Mouse (Mus musculus): Measurements from ENCODE around the gene Dok7.

Gene Dok7

DNA sequence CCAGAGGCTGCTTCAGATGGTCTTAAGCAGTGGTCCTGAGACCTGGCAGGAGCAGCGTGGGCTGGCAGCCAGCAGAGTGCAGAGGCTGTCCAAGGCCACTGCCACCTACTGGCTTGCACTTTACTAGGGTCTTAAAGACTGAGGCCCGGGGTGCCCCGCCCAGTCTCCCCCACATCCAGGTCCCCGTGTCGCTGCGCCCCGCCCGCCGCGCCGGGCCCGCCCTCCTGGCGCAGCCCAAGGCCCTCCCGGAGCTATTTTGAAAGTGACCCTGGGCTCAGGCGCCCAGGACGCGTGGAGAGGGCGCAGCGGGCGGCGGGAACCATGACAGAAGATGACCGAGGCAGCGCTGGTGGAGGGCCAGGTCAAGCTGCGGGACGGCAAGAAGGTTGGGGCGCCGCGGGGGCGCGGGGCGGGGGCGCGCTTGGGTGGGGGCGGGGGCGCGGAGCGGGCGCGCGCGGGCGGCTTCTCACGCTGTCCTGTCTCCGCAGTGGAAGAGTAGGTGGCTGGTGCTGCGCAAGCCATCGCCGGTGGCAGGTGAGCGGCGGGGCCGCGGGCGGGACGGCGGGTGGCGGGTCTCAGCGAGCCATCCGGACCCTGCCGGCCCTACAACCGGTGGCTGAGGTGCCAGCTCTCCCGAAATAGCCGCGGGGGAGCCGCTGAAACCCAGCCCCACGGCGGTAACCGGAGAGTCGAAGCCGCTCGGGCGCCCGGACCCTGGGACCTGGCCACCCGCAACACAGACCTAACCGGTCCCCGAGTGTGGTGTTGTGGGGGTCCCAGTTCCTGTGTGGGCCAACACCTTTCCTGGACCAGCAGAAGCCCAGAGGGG is at the start of gene Dok7:
Gene Dok7 (plus strand): TSS at position 163 of the 829 bp plus-strand sequence.
- DNase-seq (ENCODE audit: low read depth, low spot score) = no peak

DNA sequence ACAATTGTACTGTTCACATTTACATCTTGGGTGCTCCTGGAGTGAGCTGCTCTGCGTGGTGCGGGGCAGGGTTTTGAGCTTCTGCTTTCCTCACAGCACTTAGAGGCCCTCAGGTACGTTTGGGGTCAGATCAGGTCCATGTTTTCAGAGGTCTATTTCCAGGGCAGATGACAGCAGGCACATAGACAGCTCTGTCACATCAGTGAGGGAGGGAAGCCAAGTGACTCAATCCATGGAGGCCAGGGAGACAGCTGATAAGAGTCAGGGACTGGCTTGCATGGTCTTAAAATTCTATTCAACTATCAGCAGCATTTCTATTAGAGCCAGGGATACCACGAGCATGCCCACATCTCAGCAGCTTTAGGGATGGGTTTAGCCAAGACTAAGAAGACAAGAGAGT is 47.4 kb upstream of the Dok7 start:
- DNase-seq (ENCODE audit: low read depth, low spot score) = no peak

DNA sequence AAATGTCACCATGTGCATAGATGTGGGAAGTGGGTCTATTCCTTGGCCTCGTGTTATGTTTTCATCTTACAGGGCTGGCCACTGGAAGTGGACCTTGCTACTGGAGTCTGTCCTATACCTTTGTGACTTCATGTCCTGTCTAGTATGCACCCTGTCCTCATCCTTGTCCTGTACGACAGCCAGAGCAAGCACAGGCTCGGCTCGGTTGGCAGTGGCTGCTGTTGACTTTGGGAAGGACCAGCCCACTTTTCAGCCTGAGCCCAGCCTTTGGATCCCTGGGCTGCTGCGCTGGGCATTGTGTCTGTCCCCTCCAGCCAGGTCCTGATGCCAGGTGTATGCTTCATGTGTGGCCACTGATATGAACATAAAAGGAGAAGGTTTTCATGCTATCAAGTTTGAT is 45.9 kb upstream of the Dok7 start:
- no peak for DNase-seq (ENCODE audit: low read depth, low spot score)

DNA sequence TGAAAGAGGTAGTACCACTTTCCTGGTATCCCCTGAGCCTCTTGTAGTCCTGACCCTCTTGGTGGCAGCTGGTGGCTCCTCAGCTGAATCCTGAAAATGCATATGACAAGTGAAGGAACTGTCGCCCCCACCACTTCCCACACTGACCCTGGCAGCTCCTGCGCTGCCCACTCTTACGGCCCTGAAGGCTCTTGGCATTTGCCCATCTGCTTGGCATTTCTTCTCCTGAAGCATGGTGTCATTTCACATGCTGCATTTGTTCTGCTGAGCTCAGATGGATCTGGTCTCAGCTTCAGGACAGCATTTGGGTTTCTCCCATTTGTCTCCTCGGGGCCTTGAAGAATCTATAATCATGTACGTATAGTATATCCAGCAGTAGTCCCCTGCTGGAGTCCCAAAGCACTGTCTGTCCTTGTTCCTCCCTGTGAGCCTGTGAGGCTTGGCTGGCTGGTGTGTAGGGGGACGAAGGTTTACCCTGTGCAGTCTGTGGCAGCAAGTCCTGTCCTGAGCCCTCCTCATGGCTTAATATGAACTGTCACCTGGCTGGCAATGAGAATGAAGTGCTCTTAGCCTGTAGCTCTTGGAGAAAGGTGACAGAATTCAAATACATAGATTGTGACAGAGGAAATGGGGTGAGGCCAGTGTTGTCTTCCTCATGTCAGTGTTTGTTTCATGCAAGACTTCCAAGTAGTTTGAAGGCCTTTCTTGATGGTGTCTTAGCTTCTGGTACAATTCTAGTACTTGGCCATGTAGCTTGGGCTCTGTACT is 45.2 kb upstream of the Dok7 start:
- no peak for DNase-seq (ENCODE audit: low read depth, low spot score)

DNA sequence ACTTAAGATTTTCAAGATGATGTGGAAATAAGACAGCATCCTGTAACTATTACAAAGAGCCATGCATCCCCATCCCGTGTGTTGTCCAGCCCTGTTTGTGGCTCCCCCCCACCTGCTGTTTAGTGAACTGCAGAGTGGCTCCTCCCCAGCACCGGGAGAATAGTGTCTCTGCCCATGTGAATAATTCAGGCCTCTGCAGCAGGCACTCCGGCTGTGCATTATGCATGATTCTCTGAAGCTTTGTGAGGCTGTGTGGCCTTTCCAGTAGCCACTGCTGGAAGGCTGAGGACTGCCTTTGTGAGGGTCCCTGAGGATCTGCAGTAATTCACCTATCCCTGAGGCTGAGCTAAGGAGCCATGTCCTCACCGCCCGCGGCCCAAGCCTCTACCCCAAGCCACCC is 42.5 kb upstream of the Dok7 start:
- no peak for DNase-seq (ENCODE audit: low read depth, low spot score)

DNA sequence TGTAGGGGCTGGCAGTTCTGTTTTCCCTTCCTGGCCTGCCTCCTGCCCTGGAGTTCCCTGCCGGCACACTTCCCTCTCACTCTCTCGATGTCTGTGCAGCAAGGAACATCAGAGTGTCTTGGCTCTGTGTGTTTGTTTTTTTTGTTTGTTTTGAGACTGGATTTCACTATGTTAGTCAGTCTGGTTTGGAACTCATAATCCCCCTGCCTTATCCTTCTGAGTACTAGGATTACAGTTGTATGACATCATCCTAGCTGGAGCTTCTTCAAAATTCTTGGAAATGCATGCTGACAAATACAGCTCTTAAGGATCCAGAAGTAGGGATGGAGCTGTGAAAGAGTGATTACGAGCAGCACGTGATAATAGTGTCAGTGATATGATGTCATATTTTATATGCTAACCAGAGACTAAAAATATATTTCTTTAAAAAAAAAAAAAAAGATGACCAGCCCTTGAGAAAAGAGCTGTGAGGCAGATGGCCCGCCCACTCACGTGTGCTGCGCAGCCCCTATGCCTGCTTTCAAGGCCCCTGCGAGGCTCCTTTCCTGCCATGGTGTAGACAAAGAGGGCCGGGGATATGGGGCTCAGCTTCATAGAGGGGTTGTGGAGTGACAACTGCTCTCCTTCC is 36.8 kb upstream of the Dok7 start:
- peak; percentile 74 for DNase-seq (ENCODE audit: low read depth, low spot score)

DNA sequence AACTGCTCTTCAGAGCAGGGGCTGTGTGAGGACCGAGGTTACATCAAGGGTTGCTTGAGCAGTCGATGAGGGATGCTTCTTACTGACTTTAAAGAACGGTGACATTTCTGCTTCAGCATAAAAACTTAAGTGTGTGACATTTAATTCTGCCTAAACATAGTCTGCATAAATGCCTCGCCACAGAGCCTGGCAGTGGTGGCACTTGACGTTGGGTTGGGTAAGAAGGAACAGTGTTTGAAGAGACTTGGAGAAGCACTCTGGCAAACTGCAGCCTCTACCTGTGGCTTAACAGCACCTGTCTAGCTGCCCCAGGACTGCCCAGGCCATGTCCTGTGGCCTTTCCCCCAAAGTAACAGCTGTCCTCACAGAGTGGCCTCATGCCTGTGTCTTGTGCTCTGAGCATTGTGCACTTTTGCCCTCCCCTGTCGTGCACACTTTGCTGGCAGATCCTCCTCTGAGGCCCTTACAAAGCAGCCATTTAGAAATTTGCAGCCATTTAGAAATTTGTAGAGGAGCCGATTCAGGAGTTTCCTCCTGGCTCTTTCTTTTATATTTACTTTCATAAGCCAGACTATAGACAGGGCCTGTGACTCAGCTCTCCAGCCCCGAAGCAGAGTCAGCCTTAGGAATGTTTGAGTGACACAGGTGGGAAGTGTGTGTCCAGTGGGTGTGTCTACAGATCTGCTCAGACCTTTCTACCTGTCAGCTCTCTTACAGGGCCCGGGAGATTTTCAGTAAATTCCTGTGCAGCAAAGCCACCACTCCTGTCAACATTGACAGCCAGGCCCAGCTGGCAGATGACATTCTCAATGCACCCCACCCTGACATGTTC is 35.9 kb upstream of the Dok7 start:
- DNase-seq (ENCODE audit: low read depth, low spot score) = peak; percentile 65

DNA sequence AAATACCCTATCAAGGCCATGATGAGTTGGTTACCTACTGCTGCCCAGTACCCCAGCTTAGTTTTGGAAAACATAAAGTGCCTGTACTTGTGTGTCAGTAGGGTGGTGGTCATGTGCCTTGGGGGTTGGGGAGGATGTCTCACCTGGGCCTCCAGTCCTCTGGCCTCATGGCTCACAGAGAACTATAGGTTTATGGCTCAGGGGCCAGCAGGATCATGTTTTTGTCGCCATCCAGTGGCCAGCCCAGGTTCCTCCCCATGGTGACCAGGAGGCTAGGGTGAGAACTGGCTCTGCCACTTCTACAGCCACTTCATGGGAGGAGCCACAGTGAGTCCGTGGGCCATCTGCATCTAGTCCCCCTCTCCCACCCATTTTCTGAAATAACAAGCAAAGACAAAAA is 31.6 kb upstream of the Dok7 start:
- peak; percentile 73 for DNase-seq (ENCODE audit: low read depth, low spot score)

DNA sequence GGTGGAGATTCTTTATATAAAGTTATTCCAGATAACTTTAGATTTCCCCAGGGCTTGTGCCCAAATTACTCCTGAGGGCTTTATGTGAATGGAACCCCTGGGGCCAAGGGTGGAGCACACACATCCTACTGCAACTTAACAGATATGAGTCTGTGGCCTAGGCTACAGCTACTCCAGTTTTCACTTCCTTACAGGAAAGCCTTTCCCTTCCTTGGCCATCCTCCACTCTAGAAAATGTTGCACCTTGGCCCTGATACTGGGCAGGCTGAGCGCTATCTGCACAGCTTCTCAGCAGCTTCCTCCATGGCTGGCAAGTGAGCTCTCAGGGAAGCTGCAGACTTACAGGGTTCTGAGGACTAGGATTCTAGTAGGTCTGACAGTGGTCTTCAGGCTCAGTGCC is 27.3 kb upstream of the Dok7 start:
- DNase-seq (ENCODE audit: low read depth, low spot score) = no peak

DNA sequence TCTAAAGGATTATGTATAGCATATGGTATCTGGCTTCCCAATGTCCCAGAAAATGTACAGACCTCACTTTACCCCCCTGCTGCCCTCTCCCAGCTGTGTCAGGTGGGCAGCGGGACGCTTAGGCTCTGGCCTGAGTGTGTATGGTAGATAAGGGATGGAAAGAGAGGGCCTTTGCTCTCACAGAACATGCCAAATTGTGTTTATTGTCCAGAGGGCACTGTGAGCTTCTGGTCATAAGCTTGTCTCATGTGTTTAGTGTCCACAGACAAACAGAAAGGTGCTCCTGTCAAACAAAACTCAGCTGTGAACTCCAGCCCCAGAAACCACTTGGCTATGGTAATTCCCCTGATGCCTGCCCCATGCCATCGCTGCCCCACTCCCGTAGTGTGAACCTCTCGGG is 26.8 kb upstream of the Dok7 start:
- DNase-seq (ENCODE audit: low read depth, low spot score) = no peak

DNA sequence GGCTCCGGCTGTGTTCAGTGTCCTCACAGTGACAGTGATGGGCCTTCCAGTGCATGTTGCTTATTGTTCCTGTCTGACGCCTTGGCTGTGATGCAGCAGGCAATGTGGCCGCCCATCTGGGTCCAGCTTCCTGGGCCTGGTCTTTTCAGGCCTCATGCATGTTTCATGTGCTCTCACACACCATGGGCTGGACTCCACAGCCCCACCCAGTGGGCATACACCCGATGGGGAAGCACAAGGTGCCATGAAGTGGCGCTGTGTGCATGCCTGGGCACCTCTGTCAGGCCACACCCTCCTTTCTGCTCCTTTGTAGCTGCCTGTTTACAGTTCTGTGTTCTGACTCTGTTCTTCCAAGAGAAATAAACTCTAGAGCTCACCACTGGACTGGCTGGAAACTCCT is 23.5 kb upstream of the Dok7 start:
- DNase-seq (ENCODE audit: low read depth, low spot score) = peak; percentile 47

DNA sequence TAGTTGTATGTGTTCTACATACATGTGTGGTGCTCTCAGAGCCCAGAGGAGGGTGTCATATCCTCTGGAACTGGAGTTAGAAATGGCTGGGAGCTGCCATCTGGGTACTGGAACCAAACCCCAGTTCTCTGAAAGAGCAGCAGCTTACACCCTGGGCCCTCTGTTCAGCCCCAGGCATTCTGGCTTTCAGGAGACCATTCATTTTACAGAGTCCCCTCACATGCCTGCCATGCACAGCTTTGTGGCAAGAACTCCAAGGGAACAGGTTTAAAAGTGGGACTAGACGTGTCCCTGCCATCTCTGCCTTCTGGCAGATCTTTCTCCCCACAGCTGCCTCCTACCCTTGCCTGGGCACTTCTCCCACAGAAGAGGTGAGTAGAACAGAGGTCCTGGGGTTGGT is 22.9 kb upstream of the Dok7 start:
- no peak for DNase-seq (ENCODE audit: low read depth, low spot score)

DNA sequence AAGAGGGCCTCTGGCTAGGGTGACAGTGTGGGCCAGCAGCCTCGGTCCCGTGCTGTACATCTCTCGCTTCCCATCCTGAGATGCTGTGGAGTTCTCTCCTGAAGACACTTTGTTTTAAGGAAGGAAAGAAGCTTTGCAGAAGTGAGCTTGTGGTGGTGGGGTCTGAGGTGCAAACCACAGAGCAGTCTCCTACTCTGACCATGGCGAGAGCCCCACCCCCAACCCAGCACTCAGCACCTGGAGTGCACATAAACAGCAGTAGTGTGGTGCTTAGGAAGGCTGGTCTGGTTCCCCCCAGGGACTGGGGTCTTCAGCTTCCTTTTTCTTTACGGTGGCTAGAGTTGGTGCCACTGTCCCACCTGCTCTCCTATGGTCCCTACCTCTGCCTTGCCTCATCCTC is 21.4 kb upstream of the Dok7 start:
- DNase-seq (ENCODE audit: low read depth, low spot score) = no peak

DNA sequence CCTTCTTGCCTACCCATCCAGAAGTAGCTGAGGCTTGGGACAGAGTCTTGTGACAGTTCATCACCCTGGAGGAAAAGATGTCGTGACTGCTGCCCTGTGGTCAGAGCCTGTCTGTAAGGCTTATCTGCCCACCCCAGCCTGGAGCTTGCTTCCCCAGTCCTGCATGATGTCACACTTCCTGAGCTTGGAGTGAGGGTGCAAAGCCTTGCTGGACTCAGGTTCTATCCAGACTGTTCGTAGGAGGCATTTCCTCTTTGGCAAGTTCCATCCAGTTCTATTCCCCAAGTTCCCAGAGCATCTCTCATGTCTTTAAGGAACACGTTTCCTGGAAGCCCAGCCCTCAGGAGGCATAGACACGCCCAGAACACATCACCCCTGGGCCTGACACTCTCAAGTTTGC is 20.8 kb upstream of the Dok7 start:
- DNase-seq (ENCODE audit: low read depth, low spot score) = peak; percentile 39

DNA sequence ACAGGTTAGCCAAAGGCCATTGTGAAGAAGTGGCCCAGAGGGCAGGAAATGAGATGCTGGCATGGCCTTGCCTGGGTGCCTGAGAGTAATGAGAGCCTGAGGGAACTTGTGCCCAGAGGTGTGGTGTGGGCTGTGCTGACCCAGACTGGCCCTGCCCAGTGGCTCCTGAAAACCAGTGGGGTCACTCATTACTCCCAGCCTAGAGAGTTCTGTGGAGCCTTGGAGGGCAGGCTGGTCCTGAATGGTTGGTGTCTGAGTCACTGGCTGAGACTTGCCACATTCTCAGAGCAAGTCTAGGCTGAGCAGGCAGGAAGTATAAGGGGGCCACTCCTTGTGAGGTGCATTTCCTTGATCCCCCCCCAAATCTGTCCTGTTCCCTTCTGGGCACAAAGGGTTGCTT is 19.1 kb upstream of the Dok7 start:
- peak; percentile 84 for DNase-seq (ENCODE audit: low read depth, low spot score)

DNA sequence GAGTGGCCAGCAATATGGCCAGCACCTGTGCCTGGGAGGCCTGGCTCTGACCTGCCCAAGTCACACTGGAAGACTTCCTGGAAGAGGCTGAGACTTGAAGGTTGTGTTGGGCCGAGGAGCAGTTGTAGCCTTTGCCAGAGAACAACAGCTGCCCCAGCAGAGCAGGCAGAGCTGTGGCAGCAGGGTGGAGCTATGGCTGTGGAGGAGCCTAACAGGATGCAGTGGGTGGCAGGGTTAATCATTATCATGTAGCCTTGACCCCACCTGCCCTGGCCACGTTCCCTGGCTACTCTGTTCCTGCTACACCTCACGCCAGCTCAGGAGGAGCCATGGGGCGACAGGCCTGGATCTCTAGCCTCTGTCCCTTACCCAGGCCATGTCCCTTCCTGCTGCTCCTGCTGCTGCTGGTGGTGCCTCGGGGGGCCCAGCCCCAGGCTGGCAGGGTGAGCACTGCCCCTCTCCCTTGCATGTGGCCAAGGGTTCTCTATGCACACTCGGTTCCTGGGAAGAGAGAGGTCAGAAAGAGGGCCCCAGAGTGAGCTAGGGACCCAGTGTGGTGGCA is 15.2 kb upstream of the Dok7 start, which contains the start of gene Hgfac:
Gene Hgfac (plus strand): TSS at position 242 of the 562 bp plus-strand sequence.
- DNase-seq (ENCODE audit: low read depth, low spot score) = no peak

DNA sequence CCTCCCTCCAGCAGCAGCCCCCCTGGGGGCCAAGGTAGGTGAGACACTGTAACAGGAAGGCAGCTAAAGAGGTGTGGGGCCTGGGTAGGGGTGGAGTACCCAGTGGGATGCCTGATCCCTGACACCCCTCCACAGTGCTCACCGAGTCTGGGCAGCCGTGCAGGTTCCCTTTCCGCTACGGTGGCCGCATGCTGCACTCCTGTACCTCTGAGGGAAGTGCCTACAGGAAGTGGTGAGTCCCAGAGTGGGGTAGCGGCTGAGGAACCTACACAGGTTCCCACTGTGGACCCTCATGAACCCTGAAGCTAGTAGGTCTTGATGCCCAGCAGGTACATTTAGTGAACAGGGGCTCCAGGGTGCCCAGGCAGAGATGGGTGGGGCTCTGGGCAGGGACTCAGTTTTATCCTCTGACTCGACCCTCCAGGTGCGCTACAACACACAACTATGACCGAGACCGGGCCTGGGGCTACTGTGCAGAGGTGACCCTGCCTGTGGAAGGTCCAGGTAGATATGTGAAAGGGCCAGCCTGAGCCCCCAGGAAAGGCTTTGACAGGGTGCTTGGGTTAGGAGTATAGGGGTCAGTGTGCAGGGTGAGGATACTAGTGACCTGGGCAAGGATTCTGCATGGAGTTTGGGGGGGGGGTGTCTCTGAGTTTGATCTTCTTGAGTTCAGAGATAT is 14.0 kb upstream of the Dok7 start:
- no peak for DNase-seq (ENCODE audit: low read depth, low spot score)

DNA sequence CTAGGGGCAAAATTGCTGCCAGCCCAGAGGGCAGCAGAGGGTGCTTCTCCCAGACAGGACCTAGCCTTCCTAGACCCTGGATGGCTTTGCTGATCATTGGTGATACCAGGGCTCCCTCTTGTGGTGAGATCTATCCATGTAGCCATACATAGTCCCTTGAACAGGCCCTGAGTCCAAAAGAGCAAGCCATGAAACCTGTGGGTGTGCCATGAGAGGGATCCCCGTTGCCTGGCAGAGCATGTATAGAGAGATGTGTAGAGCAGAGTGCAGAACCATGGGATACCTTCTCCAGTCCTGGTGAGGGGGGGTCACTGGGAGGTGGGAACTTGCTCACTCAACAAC is 13.5 kb upstream of the Dok7 start:
- DNase-seq (ENCODE audit: low read depth, low spot score) = peak; percentile 96

DNA sequence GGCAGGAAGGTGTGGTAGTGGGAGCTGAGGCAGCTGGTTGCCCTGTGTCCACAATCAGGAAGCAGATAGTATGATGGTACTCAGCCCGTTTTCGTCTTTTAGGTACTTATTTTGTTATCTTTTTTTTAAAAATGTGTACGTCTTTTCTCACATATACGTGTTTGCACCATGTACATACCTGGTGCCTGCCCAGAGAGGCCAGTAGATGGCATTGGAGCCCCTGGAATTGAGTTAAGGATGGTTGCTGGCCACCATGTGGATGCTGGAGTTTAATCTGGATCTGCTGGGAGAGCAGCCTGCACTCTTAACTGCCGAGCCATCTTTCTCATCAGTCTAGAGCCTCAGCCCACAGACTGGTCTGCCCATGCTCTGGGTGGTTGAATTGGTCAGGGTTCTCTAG is 6.0 kb upstream of the Dok7 start:
- DNase-seq (ENCODE audit: low read depth, low spot score) = peak; percentile 33

DNA sequence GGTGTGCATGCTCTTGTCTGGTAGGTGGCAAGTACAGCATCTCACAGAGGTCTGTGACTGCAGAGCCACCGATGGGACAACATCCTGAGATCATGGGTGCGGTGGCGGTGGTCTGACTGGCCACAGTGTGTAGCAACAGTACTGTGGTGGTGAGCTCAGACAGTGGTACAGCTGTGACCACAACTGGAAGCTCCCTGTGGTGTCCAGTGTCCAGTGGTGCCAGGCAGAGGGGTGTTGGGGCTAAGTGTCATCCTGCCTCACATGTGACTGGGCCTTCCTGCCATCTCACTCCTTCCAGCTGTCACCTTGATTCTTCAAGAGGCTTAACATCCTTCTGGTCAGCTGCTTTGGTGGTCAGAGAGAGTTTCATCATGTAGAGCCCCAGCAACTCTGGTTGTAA is 1.9 kb upstream of the Dok7 start:
- no peak for DNase-seq (ENCODE audit: low read depth, low spot score)

DNA sequence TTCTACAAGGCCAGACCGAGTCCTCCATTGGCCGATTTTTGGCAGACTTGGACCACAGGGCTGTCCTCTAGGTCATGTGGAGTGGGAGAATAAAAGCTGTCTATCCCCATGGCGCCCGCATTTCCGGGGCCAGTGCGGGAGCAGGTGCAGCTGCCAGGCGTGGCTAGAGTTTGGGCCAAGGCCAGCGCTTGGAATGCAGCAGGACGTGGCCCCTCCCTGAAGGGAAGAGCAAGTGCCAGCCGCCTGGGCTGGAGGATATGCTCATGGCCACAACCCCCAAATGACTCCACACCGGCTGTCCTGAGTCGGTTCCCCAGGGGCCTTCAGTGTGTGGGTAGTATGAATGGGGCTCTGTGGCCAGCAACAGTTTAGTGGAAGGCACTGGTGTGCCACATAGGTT is 1.5 kb upstream of the Dok7 start:
- peak; percentile 54 for DNase-seq (ENCODE audit: low read depth, low spot score)

Data from 3T3-L1 (cell line).